Mouse (Mus musculus): ENCODE measurements at regions not wholly inside any gene's neighbourhood (a gene's known extent, or its start where the extent isn't known, plus 50 kb on each side); places are given as distances from the start of the nearest gene placed in this dataset.

DNA sequence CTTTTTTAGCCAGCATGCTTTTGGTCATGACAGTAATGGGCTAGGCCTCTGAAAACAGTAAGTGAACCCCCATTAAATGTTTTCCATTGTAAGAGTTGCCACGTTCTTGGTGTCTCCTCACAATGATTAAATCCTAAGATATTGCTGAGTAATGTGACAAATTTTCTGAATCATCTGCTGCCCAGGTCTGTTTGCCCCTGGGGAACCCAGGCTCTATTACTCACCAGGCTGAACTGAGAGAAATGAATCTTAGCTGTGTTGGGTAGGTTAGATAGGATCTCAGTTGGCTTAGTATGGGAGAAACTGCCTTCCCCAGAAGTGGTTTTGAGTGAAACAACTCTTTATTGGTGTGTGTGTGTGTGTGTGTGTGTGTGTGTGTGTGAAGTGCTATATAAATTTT lies 314.3 kb upstream of the Pdcd1 start:
- DNase-seq (ENCODE audit: low spot score) (no peak), ATAC-seq (ENCODE audit: extremely low read depth, insufficient number of reproducible peaks, low FRiP score, poor library complexity, severe bottlenecking) (no peak)
- TF ChIP-seq GATA2 (IDR thresholded peaks at IDR 0.05; ENCODE audit: borderline replicate concordance, low read depth, low read length): no peak
- TF ChIP-seq TAL1 (conservative IDR thresholded peaks at IDR 0.05; ENCODE audit: low read depth, low read length): no peak
- no peak for TF ChIP-seq POLR2AphosphoS5 (IDR thresholded peaks at IDR 0.05; ENCODE audit: insufficient replicate concordance, low read depth, low read length)
- TF ChIP-seq GATA1 (IDR thresholded peaks at IDR 0.05; ENCODE audit: borderline replicate concordance, low read length): no peak
- no peak for TF ChIP-seq CTCF (IDR thresholded peaks at IDR 0.05; ENCODE audit: low read depth, low read length)
- no peak overlapping the region for H3K4me3 ChIP-seq (ENCODE audit: low read depth, low read length)
- peaks cover 4% of the 10 kb centered on the region for H3K9me3 ChIP-seq (replicated peaks)
- no peaks in the 10 kb centered on the region for H3K36me3 ChIP-seq (replicated peaks)
- H3K27me3 ChIP-seq (ENCODE audit: insufficient read depth, low read length): no peaks in the 10 kb centered on the region
- no peaks in the 10 kb centered on the region for H3K4me1 ChIP-seq (ENCODE audit: insufficient read depth, low read depth, low read length)

DNA sequence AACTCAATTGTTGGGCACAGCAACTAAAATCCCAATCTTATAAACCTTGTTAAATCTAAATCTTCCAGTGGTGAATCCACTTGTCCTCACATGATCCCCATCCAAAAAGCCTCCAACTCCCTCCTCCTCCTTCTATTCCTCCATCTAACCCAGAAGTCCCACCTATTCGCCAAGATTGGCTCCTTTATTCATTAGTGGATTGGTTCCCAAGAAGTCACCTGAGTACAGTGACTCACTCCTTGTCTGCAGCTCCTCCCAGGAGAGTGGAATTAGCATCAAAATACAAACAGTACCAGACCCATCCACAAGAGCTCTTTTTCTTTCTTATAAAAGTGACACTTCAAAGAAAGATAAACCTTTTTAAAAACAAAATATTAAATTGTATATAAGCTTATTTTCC lies 304.6 kb upstream of the Pdcd1 start:
- Histone ChIP-seq H3K36me3 (replicated peaks) (no peaks in the 10 kb centered on the region), H3K4me1 (ENCODE audit: insufficient read depth, low read depth, low read length) (no peaks in the 10 kb centered on the region), H3K9me3 (replicated peaks) (no peaks in the 10 kb centered on the region), H3K4me3 (ENCODE audit: low read depth, low read length) (no peak overlapping the region), H3K27me3 (ENCODE audit: insufficient read depth, low read length) (no peaks in the 10 kb centered on the region)
- no peak for DNase-seq (ENCODE audit: low spot score)
- TF ChIP-seq GATA1 (IDR thresholded peaks at IDR 0.05; ENCODE audit: borderline replicate concordance, low read length): no peak
- no peak for TF ChIP-seq GATA2 (IDR thresholded peaks at IDR 0.05; ENCODE audit: borderline replicate concordance, low read depth, low read length)
- TF ChIP-seq CTCF (IDR thresholded peaks at IDR 0.05; ENCODE audit: low read depth, low read length): no peak
- TF ChIP-seq TAL1 (conservative IDR thresholded peaks at IDR 0.05; ENCODE audit: low read depth, low read length): no peak
- TF ChIP-seq POLR2AphosphoS5 (IDR thresholded peaks at IDR 0.05; ENCODE audit: insufficient replicate concordance, low read depth, low read length): no peak
- no peak for ATAC-seq (ENCODE audit: extremely low read depth, insufficient number of reproducible peaks, low FRiP score, poor library complexity, severe bottlenecking)

DNA sequence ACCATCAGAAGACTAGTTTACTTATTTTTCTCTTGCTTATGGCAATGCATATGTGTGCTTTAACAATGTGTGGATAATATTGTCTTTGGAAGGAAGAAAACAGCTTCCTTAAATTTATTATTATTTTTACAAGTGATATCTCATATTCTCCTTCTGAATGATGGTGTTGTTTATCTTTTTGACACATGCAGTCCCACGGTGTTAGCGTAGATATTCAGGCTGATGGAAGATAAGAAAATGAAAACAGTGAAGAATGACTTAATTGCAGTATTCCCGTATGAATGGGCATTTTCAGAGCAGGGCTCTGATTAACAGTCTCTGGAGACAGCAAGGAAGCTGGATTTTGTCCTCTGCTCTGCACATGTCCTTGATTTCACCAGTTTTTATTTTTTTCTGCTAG lies 303.5 kb upstream of the Pdcd1 start:
- H3K36me3 ChIP-seq (replicated peaks): no peaks in the 10 kb centered on the region

DNA sequence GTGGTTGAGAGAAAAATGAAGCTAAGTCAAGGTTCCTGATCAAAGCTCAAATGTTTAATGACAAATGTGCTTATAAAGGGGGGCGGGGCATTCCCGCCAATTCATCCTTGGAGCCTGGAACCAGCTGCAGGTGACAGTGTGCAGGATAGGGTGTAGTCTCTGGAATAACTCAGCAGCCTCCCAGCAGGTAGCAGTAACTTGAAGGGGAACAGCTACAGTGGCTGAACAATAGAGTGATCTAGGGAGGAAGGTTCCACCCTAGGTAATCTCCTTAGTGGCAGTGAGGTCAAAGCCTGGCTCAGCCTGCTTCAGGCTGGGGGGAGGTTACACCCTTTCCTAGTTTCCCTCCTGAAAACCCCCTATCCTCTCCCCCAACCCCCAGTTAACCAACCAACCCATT lies 290.2 kb upstream of the Pdcd1 start:
- H3K9me3 ChIP-seq (replicated peaks): peaks cover 16% of the 10 kb centered on the region

More for the DNA sequence above, 303.5 kb upstream of the Pdcd1 start:
- Histone ChIP-seq H3K27me3 (ENCODE audit: insufficient read depth, low read length) (no peaks in the 10 kb centered on the region), H3K4me1 (ENCODE audit: insufficient read depth, low read depth, low read length) (no peaks in the 10 kb centered on the region), H3K4me3 (ENCODE audit: low read depth, low read length) (no peak overlapping the region), H3K9me3 (replicated peaks) (no peaks in the 10 kb centered on the region)
- ATAC-seq (ENCODE audit: extremely low read depth, insufficient number of reproducible peaks, low FRiP score, poor library complexity, severe bottlenecking) (no peak), DNase-seq (ENCODE audit: low spot score) (no peak)
- TF ChIP-seq CTCF (IDR thresholded peaks at IDR 0.05; ENCODE audit: low read depth, low read length): no peak
- no peak for TF ChIP-seq POLR2AphosphoS5 (IDR thresholded peaks at IDR 0.05; ENCODE audit: insufficient replicate concordance, low read depth, low read length)
- TF ChIP-seq TAL1 (conservative IDR thresholded peaks at IDR 0.05; ENCODE audit: low read depth, low read length): no peak
- TF ChIP-seq GATA2 (IDR thresholded peaks at IDR 0.05; ENCODE audit: borderline replicate concordance, low read depth, low read length): no peak
- TF ChIP-seq GATA1 (IDR thresholded peaks at IDR 0.05; ENCODE audit: borderline replicate concordance, low read length): no peak

DNA sequence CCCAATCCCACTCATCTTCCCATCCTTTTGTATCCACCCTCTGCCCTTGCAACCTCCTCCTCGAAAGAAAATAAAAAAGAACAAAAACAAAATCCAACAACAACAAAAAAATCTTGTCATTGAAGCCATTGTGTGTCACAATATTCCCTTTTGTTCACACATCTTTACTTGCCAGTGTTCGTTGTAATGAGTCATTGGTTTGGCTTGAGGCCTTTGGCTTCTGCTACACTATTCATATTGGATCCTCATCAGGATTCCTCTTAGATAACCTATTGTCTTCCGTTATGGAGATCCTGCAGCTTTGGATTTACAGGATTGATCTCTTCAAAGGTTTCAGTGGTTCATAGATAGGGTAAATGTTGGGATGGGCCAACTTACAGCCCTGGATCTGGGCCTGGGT lies 288.9 kb upstream of the Pdcd1 start:
- peaks cover 16% of the 10 kb centered on the region for H3K9me3 ChIP-seq (replicated peaks)
- DNase-seq (ENCODE audit: low spot score) (no peak), ATAC-seq (ENCODE audit: extremely low read depth, insufficient number of reproducible peaks, low FRiP score, poor library complexity, severe bottlenecking) (no peak)
- H3K36me3 ChIP-seq (replicated peaks): no peaks in the 10 kb centered on the region
- H3K4me1 ChIP-seq (ENCODE audit: insufficient read depth, low read depth, low read length): no peaks in the 10 kb centered on the region
- H3K4me3 ChIP-seq (ENCODE audit: low read depth, low read length): no peak overlapping the region
- no peaks in the 10 kb centered on the region for H3K27me3 ChIP-seq (ENCODE audit: insufficient read depth, low read length)
- TF ChIP-seq GATA2 (IDR thresholded peaks at IDR 0.05; ENCODE audit: borderline replicate concordance, low read depth, low read length) (no peak), TAL1 (conservative IDR thresholded peaks at IDR 0.05; ENCODE audit: low read depth, low read length) (no peak), CTCF (IDR thresholded peaks at IDR 0.05; ENCODE audit: low read depth, low read length) (no peak), POLR2AphosphoS5 (IDR thresholded peaks at IDR 0.05; ENCODE audit: insufficient replicate concordance, low read depth, low read length) (no peak), GATA1 (IDR thresholded peaks at IDR 0.05; ENCODE audit: borderline replicate concordance, low read length) (no peak)

More for the DNA sequence above, 290.2 kb upstream of the Pdcd1 start:
- Histone ChIP-seq H3K27me3 (ENCODE audit: insufficient read depth, low read length) (no peaks in the 10 kb centered on the region), H3K36me3 (replicated peaks) (no peaks in the 10 kb centered on the region), H3K4me1 (ENCODE audit: insufficient read depth, low read depth, low read length) (no peaks in the 10 kb centered on the region), H3K4me3 (ENCODE audit: low read depth, low read length) (no peak overlapping the region)
- DNase-seq (ENCODE audit: low spot score) (no peak), ATAC-seq (ENCODE audit: extremely low read depth, insufficient number of reproducible peaks, low FRiP score, poor library complexity, severe bottlenecking) (no peak)
- no peak for TF ChIP-seq GATA2 (IDR thresholded peaks at IDR 0.05; ENCODE audit: borderline replicate concordance, low read depth, low read length)
- TF ChIP-seq CTCF (IDR thresholded peaks at IDR 0.05; ENCODE audit: low read depth, low read length): no peak
- TF ChIP-seq TAL1 (conservative IDR thresholded peaks at IDR 0.05; ENCODE audit: low read depth, low read length): no peak
- no peak for TF ChIP-seq POLR2AphosphoS5 (IDR thresholded peaks at IDR 0.05; ENCODE audit: insufficient replicate concordance, low read depth, low read length)
- no peak for TF ChIP-seq GATA1 (IDR thresholded peaks at IDR 0.05; ENCODE audit: borderline replicate concordance, low read length)

DNA sequence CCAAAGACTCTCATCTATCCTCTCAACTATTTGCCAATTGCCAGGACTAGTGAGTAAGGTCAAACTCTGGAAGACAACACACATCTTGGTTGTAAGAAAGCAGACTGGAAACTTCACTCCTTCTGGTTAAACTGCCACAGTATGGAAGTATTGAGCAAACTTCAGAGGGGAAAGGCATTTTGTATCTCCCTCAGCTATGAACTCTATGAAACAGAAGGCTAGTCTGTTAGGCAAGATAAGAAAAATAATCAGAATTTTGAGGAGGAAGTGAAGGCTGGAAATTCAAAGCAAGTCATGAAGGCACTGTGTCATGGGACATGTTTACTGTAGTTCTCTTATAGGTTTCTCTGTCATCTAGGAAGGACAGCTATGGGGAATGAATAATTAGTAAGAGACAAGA lies 265.7 kb upstream of the Pdcd1 start:
- H3K4me1 ChIP-seq (ENCODE audit: insufficient read depth, low read depth, low read length): peaks cover 2% of the 10 kb centered on the region; the same call in 1 of the 2 replicates
- H3K36me3 ChIP-seq (replicated peaks): no peaks in the 10 kb centered on the region
- no peaks in the 10 kb centered on the region for H3K27me3 ChIP-seq (ENCODE audit: insufficient read depth, low read length)
- peaks cover 10% of the 10 kb centered on the region for H3K9me3 ChIP-seq (replicated peaks)
- TF ChIP-seq CTCF (IDR thresholded peaks at IDR 0.05; ENCODE audit: low read depth, low read length): no peak
- TF ChIP-seq POLR2AphosphoS5 (IDR thresholded peaks at IDR 0.05; ENCODE audit: insufficient replicate concordance, low read depth, low read length): no peak
- TF ChIP-seq GATA1 (IDR thresholded peaks at IDR 0.05; ENCODE audit: borderline replicate concordance, low read length): no peak
- no peak for TF ChIP-seq GATA2 (IDR thresholded peaks at IDR 0.05; ENCODE audit: borderline replicate concordance, low read depth, low read length)
- TF ChIP-seq TAL1 (conservative IDR thresholded peaks at IDR 0.05; ENCODE audit: low read depth, low read length): no peak
- ATAC-seq (ENCODE audit: extremely low read depth, insufficient number of reproducible peaks, low FRiP score, poor library complexity, severe bottlenecking) (peak; percentile 38), DNase-seq (ENCODE audit: low spot score) (no peak)
- no peak overlapping the region for H3K4me3 ChIP-seq (ENCODE audit: low read depth, low read length)
